Mouse (Mus musculus) kidney, postnatal 0 days (tissue): Measurements from ENCODE around the gene Nova2. TPM values are rescaled to one million over a fixed set of nuclear protein-coding genes. Genes with fewer than 3 reads are reported as not detected.

Experiments
- ATAC-seq: fragments of 200-750 bp; cut with Nextera tagmentation; replicated peaks from 2 replicates; pipeline ENCODE4 v1.8.0; 2017; ENCODE audit warnings: low read depth, moderate number of reproducible peaks, moderate TSS enrichment, moderate library complexity; ENCODE audit not compliant: low FRiP score
- DNase-seq: peaks from one replicate; pipeline ENCODE4 v3.0.0-alpha.2; 2016; ENCODE audit warnings: low spot score
- H3K27ac ChIP-seq: fragments of 300-500 bp; sonication (generic); 2 replicates; pipeline ENCODE4 v1.5.1; 2014; ENCODE audit warnings: mild to moderate bottlenecking
- H3K27me3 ChIP-seq: fragments of 300-500 bp; sonication (generic); 2 replicates; pipeline ENCODE4 v1.6.1; 2014; ENCODE audit warnings: low read length, mixed read lengths; ENCODE audit not compliant: insufficient read depth
- H3K36me3 ChIP-seq: fragments of 300-500 bp; sonication (generic); 2 replicates; pipeline ENCODE4 v1.6.1; 2014; ENCODE audit warnings: low read length, mixed read lengths; ENCODE audit not compliant: insufficient read depth
- H3K4me1 ChIP-seq: fragments of 300-500 bp; sonication (generic); replicated peaks from 2 replicates; pipeline ENCODE4 v1.6.1; 2014; ENCODE audit warnings: antibody characterized with exemption, low read length, mixed read lengths; ENCODE audit not compliant: insufficient read depth
- H3K4me2 ChIP-seq: fragments of 300-500 bp; sonication (generic); 2 replicates; pipeline ENCODE4 v1.6.1; 2014; ENCODE audit warnings: mild to moderate bottlenecking, low read length, moderate library complexity, mixed read lengths
- H3K4me3 ChIP-seq: fragments of 300-500 bp; sonication (generic); replicated peaks from 2 replicates; pipeline ENCODE4 v1.5.1; 2014; ENCODE audit warnings: low read depth, low read length
- H3K9ac ChIP-seq: fragments of 300-500 bp; sonication (generic); 2 replicates; pipeline ENCODE4 v1.6.1; 2014; ENCODE audit warnings: low read depth, low read length
- H3K9me3 ChIP-seq: fragments of 300-500 bp; sonication (generic); replicated peaks from 2 replicates; pipeline ENCODE4 v1.6.1; 2016; ENCODE audit warnings: low read length, inconsistent platforms, mixed read lengths
- CTCF ChIP-seq: IDR thresholded peaks from 2 replicates; pipeline ENCODE4 v1.5.1; 2016; ENCODE audit warnings: antibody characterized with exemption, low read depth, mild to moderate bottlenecking, moderate library complexity
- WGBS: fragments of 180-500 bp; shearing (Covaris S2); extraction: QIAGEN DNeasy Blood & Tissue Kit; methylation state at CpG from one replicate; pipeline ENCODE4 v1.1.7; 2014; 5-methylcytosine and 5-hydroxymethylcytosine counted together
- polyA plus RNA-seq: library from polyadenylated mRNA; unstranded; fragments of >200 nt; fragmentation: Nextera tagmentation; extraction: Ambion mirVana; gene quantifications from 2 replicates; pipeline ENCODE4 v1.2.1, GENCODE M21; 2015

Nova2 gene
- polyA plus RNA-seq, 1 experiment from 2014 or later, result 0.58 TPM

GRCm38 (mm10) chr7:19002848-19003498 is 77.3 kb downstream of the Nova2 start:
- Histone ChIP-seq H3K36me3 (peaks cover 9% of the 10 kb centered on the region; the same call in 1 of the 2 replicates), H3K27me3 (no peaks in the 10 kb centered on the region), H3K9ac (peak overlapping the region; percentile 58), H3K4me1 (peaks cover 34% of the 10 kb centered on the region), H3K4me2 (peak overlapping the region; percentile 57), H3K27ac (peak overlapping the region; percentile 79), H3K4me3 (peak overlapping the region; percentile 34), H3K9me3 (no peaks in the 10 kb centered on the region)
- DNase-seq, result peak; percentile 97
- ATAC-seq, result peak; percentile 29
- WGBS, result 2% methylated on average over 17 of the region's 17 CpGs
- TF ChIP-seq CTCF, result no peak

GRCm38 (mm10) chr7:19003902-19004630 is 78.4 kb downstream of the Nova2 start, which contains the start of gene Irf2bp1:
TSS of gene Irf2bp1 (plus strand) at chr7:19004044.
- 0 out of 2 replicates have a peak, but pooled peaks have one; percentile 4 for TF ChIP-seq CTCF
- 2% methylated on average over 73 of the region's 90 CpGs for WGBS
- Histone ChIP-seq H3K27ac (peak within 1 kb of the TSS; percentile 95), H3K9me3 (no peaks in the 10 kb centered on the region), H3K4me1 (peaks cover 34% of the 10 kb centered on the region), H3K36me3 (peaks cover 9% of the 10 kb centered on the region; the same call in 1 of the 2 replicates), H3K9ac (peak within 1 kb of the TSS; percentile 75), H3K4me3 (peak within 1 kb of the TSS; percentile 79), H3K4me2 (peak within 1 kb of the TSS; percentile 98), H3K27me3 (no peaks in the 10 kb centered on the region)
- DNase-seq (peak; percentile 97), ATAC-seq (peak; percentile 57)

- peak overlapping the region; percentile 75 for H3K9ac ChIP-seq
- H3K36me3 ChIP-seq, result peaks cover 9% of the 10 kb centered on the region; the same call in 1 of the 2 replicates
- no peaks in the 10 kb centered on the region for H3K9me3 ChIP-seq
- peaks cover 34% of the 10 kb centered on the region for H3K4me1 ChIP-seq
- peak overlapping the region; percentile 98 for H3K4me2 ChIP-seq
- DNase-seq (no peak), ATAC-seq (no peak; the same call in 1 of the 2 replicates)
- peak overlapping the region; percentile 95 for H3K27ac ChIP-seq
- whole genome bisulfite sequencing, result 5% methylated on average over 34 of the region's 34 CpGs
- no peak for TF ChIP-seq CTCF
- H3K4me3 ChIP-seq, result peak overlapping the region; percentile 79
- H3K27me3 ChIP-seq, result no peaks in the 10 kb centered on the region
Observed at GRCm38 (mm10) chr7:19004631-19005079, 79.0 kb downstream of the Nova2 start.

- Histone ChIP-seq H3K36me3 (peaks cover 9% of the 10 kb centered on the region; the same call in 1 of the 2 replicates), H3K9me3 (no peaks in the 10 kb centered on the region), H3K27ac (0 out of 2 replicates have a peak overlapping the region, but pooled peaks have one; percentile 95), H3K27me3 (no peaks in the 10 kb centered on the region), H3K4me1 (peaks cover 34% of the 10 kb centered on the region), H3K4me3 (peak overlapping the region; percentile 79; the same call in 1 of the 2 replicates), H3K9ac (no peak overlapping the region), H3K4me2 (peak overlapping the region; percentile 98)
- 81% methylated on average over 34 of the region's 34 CpGs for WGBS
- no peak for TF ChIP-seq CTCF
- ATAC-seq, result no peak
- no peak for DNase-seq
Observed at GRCm38 (mm10) chr7:19005417-19006121, 79.9 kb downstream of the Nova2 start.

GRCm38 (mm10) chr7:19006476-19006875 is 80.8 kb downstream of the Nova2 start:
- no peak overlapping the region for H3K4me3 ChIP-seq
- peak; percentile 100 for TF ChIP-seq CTCF
- no peaks in the 10 kb centered on the region for H3K27me3 ChIP-seq
- ATAC-seq (peak; percentile 18; the same call in 1 of the 2 replicates), DNase-seq (peak; percentile 96)
- H3K4me1 ChIP-seq, result peaks cover 34% of the 10 kb centered on the region
- H3K4me2 ChIP-seq, result peak overlapping the region; percentile 22
- H3K9me3 ChIP-seq, result no peaks in the 10 kb centered on the region
- peak overlapping the region; percentile 15; the same call in 1 of the 2 replicates for H3K27ac ChIP-seq
- WGBS, result 7% methylated on average over 12 of the region's 12 CpGs
- H3K36me3 ChIP-seq, result peaks cover 9% of the 10 kb centered on the region; the same call in 1 of the 2 replicates
- H3K9ac ChIP-seq, result no peak overlapping the region
